ENCODE assay signal across 8 mouse cellular contexts in the genomic region with DNA sequence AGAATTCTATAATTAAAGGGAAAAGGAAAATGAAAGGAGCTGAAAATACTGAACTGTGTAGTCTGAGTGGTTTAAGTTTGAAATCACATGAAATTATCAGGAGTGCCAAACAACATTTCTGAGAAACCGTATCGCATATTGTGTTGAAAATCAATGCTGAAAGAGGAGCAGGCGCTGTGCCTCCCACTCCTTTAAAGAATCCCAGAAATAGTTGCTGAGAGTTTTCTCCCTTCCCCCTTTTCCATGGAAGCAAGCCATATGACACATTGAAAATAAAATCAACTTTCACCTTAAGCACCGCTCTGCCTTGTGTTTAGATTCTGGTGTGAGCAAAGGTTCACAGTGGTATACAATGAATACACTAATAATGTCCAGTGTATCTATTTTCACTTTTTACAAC. TPM values are rescaled to one million over a fixed set of nuclear protein-coding genes. Genes with fewer than 3 reads are reported as not detected.
A peak's percentile ranks its signal among the peaks of the same experiment; 100 is the strongest.
DNase-seq lines count a peak whose midpoint lies in the region; ATAC-seq and TF ChIP-seq lines count a peak whose summit lies in the region.

No protein-coding gene starts in this region.

- 8% methylated on average over 4 of the region's 4 CpGs for WGBS in embryonic facial prominence, embryonic 12.5 days
- 6% methylated on average over 4 of the region's 4 CpGs for WGBS in hindbrain, postnatal 0 days
- whole genome bisulfite sequencing in neural tube, embryonic 12.5 days = 18% methylated on average over 4 of the region's 4 CpGs

- no peaks in the 10 kb centered on the region for H3K9me3 ChIP-seq in embryonic facial prominence, embryonic 12.5 days
- no peaks in the 10 kb centered on the region for H3K9me3 ChIP-seq in hindbrain, postnatal 0 days (ENCODE audit: low read length)
- H3K9me3 ChIP-seq in neural tube, embryonic 12.5 days = no peaks in the 10 kb centered on the region

- H3K36me3 ChIP-seq in embryonic facial prominence, embryonic 12.5 days = no peaks in the 10 kb centered on the region
- H3K36me3 ChIP-seq in hindbrain, postnatal 0 days (ENCODE audit: insufficient read depth, low read length) = no peaks in the 10 kb centered on the region
- H3K36me3 ChIP-seq in neural tube, embryonic 12.5 days = no peaks in the 10 kb centered on the region

- H3K27ac ChIP-seq in embryonic facial prominence, embryonic 12.5 days = no peak overlapping the region
- H3K27ac ChIP-seq in hindbrain, postnatal 0 days = no peak overlapping the region
- no peak overlapping the region for H3K27ac ChIP-seq in neural tube, embryonic 12.5 days

- TF ChIP-seq CTCF in hindbrain, postnatal 0 days (IDR thresholded peaks at IDR 0.05; ENCODE audit: low read depth) = no peak

- H3K9ac ChIP-seq in embryonic facial prominence, embryonic 12.5 days = peak overlapping the region; percentile 58; the same call in 1 of the 2 replicates
- peak overlapping the region; percentile 53; the same call in 1 of the 2 replicates for H3K9ac ChIP-seq in hindbrain, postnatal 0 days (replicated peaks; ENCODE audit: low read length)
- no peak overlapping the region; the same call in 1 of the 2 replicates for H3K9ac ChIP-seq in neural tube, embryonic 12.5 days

- H3K4me2 ChIP-seq in embryonic facial prominence, embryonic 12.5 days (replicated peaks) = peak overlapping the region; percentile 66
- peak overlapping the region; percentile 82 for H3K4me2 ChIP-seq in hindbrain, postnatal 0 days (ENCODE audit: low read depth, low read length)
- H3K4me2 ChIP-seq in neural tube, embryonic 12.5 days (replicated peaks) = peak overlapping the region; percentile 73

- DNase-seq in layer of hippocampus, adult 9-11 months = peak; percentile 7
- DNase-seq in layer of hippocampus, postnatal 10 days (ENCODE audit: low spot score in 2 of 2) = no peak
- no peak for DNase-seq in hindbrain, postnatal 0 days (ENCODE audit: low spot score)
- no peak for DNase-seq in right cerebral cortex, postnatal 4 days
- DNase-seq in spleen, postnatal 4 days (ENCODE audit: low spot score in 2 of 2) = no peak
- DNase-seq in layer of hippocampus, postnatal 25 days (ENCODE audit: extremely low spot score in 1 of 2, low spot score in 1 of 2) = no peak

- H3K27me3 ChIP-seq in embryonic facial prominence, embryonic 12.5 days = no peaks in the 10 kb centered on the region
- H3K27me3 ChIP-seq in hindbrain, postnatal 0 days (ENCODE audit: insufficient read depth, low read length) = no peaks in the 10 kb centered on the region
- H3K27me3 ChIP-seq in neural tube, embryonic 12.5 days (replicated peaks) = no peaks in the 10 kb centered on the region

- peaks cover 5% of the 10 kb centered on the region; the same call in 1 of the 2 replicates for H3K4me1 ChIP-seq in embryonic facial prominence, embryonic 12.5 days
- 0 out of 2 replicates have a peak, but pooled peaks cover 3% of the 10 kb centered on the region for H3K4me1 ChIP-seq in hindbrain, postnatal 0 days (ENCODE audit: insufficient read depth, low read length)
- 0 out of 2 replicates have a peak, but pooled peaks cover 3% of the 10 kb centered on the region for H3K4me1 ChIP-seq in neural tube, embryonic 12.5 days

- no peak for ATAC-seq in embryonic facial prominence, embryonic 12.5 days (ENCODE audit: insufficient number of reproducible peaks, insufficient read depth, low FRiP score, low TSS enrichment)
- ATAC-seq in hindbrain, postnatal 0 days = no peak
- ATAC-seq in neural tube, embryonic 12.5 days (ENCODE audit: low FRiP score, low read depth) = no peak

- peak overlapping the region; percentile 67 for H3K4me3 ChIP-seq in embryonic facial prominence, embryonic 12.5 days
- peak overlapping the region; percentile 64 for H3K4me3 ChIP-seq in hindbrain, postnatal 0 days (ENCODE audit: low read length)
- H3K4me3 ChIP-seq in neural tube, embryonic 12.5 days = peak overlapping the region; percentile 66; the same call in 1 of the 2 replicates

RNA-seq across cellular contexts. Expression of a gene that starts 1.1 kb away (rescaled TPM):
- total RNA-seq in layer of hippocampus, postnatal 10 days (2021) = 1 to 10 TPM; 6.4 to 6.6 TPM
- polyA plus RNA-seq in embryonic facial prominence, embryonic 12.5 days (2016; fragmentation: Nextera tagmentation; extraction: Ambion mirVana) = 7.4 and 8.5 TPM in 2 replicates
- total RNA-seq in hindbrain, postnatal 0 days (2014; rRNA removed) = 3.3 and 4.0 TPM in 2 replicates
- polyA plus RNA-seq in hindbrain, postnatal 0 days (2015; fragmentation: Nextera tagmentation; extraction: Ambion mirVana) = 0.94 and 1.8 TPM in 2 replicates
- polyA plus RNA-seq in neural tube, embryonic 12.5 days (2016; fragmentation: Nextera tagmentation; extraction: Ambion mirVana) = 3.8 and 3.9 TPM in 2 replicates
- total RNA-seq in layer of hippocampus, postnatal 25 days (2021) = 1 to 10 TPM; 5.5 to 6.9 TPM
